Mouse (Mus musculus): ENCODE measurements around the gene Sema5a. TPM values are rescaled to one million over a fixed set of nuclear protein-coding genes. Genes with fewer than 3 reads are reported as not detected.

The Sema5a gene
- polyA plus RNA-seq, 1 experiment, result not detected

- Histone ChIP-seq H3K9me3 (ENCODE audit: control insufficient read depth, low read length) (no peaks in the 10 kb centered on the region), H3K36me3 (ENCODE audit: control insufficient read depth) (no peaks in the 10 kb centered on the region), H3K4me1 (ENCODE audit: control insufficient read depth) (no peaks in the 10 kb centered on the region), H3K27me3 (ENCODE audit: control insufficient read depth) (no peaks in the 10 kb centered on the region), H3K4me3 (replicated peaks) (no peak overlapping the region)
- TF ChIP-seq GATA1 (IDR thresholded peaks at IDR 0.05; ENCODE audit: low read length) (no peak), TAL1 (IDR thresholded peaks at IDR 0.05; ENCODE audit: low read length) (no peak)
Measured at GRCm38 (mm10) chr15:32545455-32545854, 300.8 kb downstream of the Sema5a start.

DNA sequence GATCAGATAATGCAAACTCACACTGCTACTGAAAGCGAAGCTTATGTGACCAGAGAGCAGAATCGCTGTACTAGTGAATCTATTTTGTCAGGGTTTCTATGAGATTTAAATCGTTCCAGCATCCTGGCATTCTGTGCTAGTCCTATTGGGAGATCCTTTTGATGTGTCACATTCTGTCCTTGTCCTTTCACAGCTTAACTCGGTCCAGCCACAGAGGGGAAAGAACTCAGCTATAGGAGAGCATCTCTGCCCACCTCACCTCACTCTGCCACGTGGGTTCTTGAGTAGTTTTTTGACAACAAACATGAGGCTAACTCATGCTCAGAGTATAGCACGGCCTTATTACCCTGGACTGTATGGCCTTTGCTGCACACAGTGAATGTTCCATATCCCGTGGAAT is 302.1 kb downstream of the Sema5a start:
- Histone ChIP-seq H3K4me3 (replicated peaks) (no peak overlapping the region), H3K4me1 (ENCODE audit: control insufficient read depth) (no peaks in the 10 kb centered on the region), H3K9me3 (ENCODE audit: control insufficient read depth, low read length) (no peaks in the 10 kb centered on the region), H3K36me3 (ENCODE audit: control insufficient read depth) (no peaks in the 10 kb centered on the region), H3K27me3 (ENCODE audit: control insufficient read depth) (no peaks in the 10 kb centered on the region)
- TF ChIP-seq GATA1 (IDR thresholded peaks at IDR 0.05; ENCODE audit: low read length), result no peak
- no peak for TF ChIP-seq TAL1 (IDR thresholded peaks at IDR 0.05; ENCODE audit: low read length)

- no peaks in the 10 kb centered on the region for H3K27me3 ChIP-seq (ENCODE audit: control insufficient read depth)
- H3K9me3 ChIP-seq (ENCODE audit: control insufficient read depth, low read length), result no peaks in the 10 kb centered on the region
- no peaks in the 10 kb centered on the region for H3K36me3 ChIP-seq (ENCODE audit: control insufficient read depth)
- H3K4me1 ChIP-seq (ENCODE audit: control insufficient read depth), result no peaks in the 10 kb centered on the region
- TF ChIP-seq GATA1 (IDR thresholded peaks at IDR 0.05; ENCODE audit: low read length) (no peak), TAL1 (IDR thresholded peaks at IDR 0.05; ENCODE audit: low read length) (no peak)
- no peak overlapping the region for H3K4me3 ChIP-seq (replicated peaks)
Measured at GRCm38 (mm10) chr15:32558925-32559324, 314.3 kb downstream of the Sema5a start.

GRCm38 (mm10) chr15:32562600-32562999 is 318.0 kb downstream of the Sema5a start:
- TF ChIP-seq GATA1 (IDR thresholded peaks at IDR 0.05; ENCODE audit: low read length), result no peak
- no peak for TF ChIP-seq TAL1 (IDR thresholded peaks at IDR 0.05; ENCODE audit: low read length)
- Histone ChIP-seq H3K9me3 (ENCODE audit: control insufficient read depth, low read length) (no peaks in the 10 kb centered on the region), H3K4me3 (replicated peaks) (no peak overlapping the region), H3K36me3 (ENCODE audit: control insufficient read depth) (no peaks in the 10 kb centered on the region), H3K4me1 (ENCODE audit: control insufficient read depth) (no peaks in the 10 kb centered on the region), H3K27me3 (ENCODE audit: control insufficient read depth) (no peaks in the 10 kb centered on the region)

DNA sequence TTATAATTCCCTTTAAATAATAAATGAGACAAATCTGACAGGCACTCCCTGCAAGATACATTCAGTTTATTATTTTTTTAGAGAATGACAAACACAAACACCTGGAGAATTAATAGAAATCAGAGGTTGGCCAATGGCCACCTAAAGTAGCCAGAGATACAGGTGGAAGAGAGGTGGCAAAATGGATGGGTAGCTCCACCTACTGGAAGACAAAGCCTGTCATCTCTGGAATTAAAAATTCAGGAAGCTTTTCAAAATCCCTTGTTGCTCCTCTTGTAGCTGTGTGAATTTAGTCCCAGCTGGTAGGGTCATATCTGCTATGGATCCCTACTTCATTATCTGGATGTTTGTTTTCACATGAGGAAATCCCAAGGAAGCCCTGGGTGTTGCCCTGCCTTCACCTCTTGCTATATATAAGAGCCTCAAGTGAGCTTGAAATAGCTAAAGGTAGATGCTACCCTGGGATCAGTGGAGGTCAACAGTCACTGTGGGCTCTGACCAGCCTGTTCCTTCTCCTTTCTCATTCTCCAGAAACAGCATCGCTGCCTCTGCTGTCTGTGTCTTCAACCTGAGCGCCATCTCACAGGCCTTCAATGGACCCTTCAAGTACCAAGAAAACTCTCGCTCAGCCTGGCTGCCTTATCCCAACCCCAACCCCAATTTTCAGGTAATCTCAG is 323.7 kb downstream of the Sema5a start:
- Histone ChIP-seq H3K27me3 (ENCODE audit: control insufficient read depth) (no peaks in the 10 kb centered on the region), H3K36me3 (ENCODE audit: control insufficient read depth) (no peaks in the 10 kb centered on the region), H3K4me3 (replicated peaks) (no peak overlapping the region), H3K9me3 (ENCODE audit: control insufficient read depth, low read length) (no peaks in the 10 kb centered on the region), H3K4me1 (ENCODE audit: control insufficient read depth) (no peaks in the 10 kb centered on the region)
- no peak for TF ChIP-seq GATA1 (IDR thresholded peaks at IDR 0.05; ENCODE audit: low read length)
- no peak for TF ChIP-seq TAL1 (IDR thresholded peaks at IDR 0.05; ENCODE audit: low read length)

- Histone ChIP-seq H3K27me3 (ENCODE audit: control insufficient read depth) (no peaks in the 10 kb centered on the region), H3K4me1 (ENCODE audit: control insufficient read depth) (no peaks in the 10 kb centered on the region), H3K9me3 (ENCODE audit: control insufficient read depth, low read length) (no peaks in the 10 kb centered on the region), H3K4me3 (replicated peaks) (no peak overlapping the region), H3K36me3 (ENCODE audit: control insufficient read depth) (no peaks in the 10 kb centered on the region)
- no peak for TF ChIP-seq GATA1 (IDR thresholded peaks at IDR 0.05; ENCODE audit: low read length)
- TF ChIP-seq TAL1 (IDR thresholded peaks at IDR 0.05; ENCODE audit: low read length), result no peak
Measured at GRCm38 (mm10) chr15:32568858-32569387, 324.3 kb downstream of the Sema5a start.

DNA sequence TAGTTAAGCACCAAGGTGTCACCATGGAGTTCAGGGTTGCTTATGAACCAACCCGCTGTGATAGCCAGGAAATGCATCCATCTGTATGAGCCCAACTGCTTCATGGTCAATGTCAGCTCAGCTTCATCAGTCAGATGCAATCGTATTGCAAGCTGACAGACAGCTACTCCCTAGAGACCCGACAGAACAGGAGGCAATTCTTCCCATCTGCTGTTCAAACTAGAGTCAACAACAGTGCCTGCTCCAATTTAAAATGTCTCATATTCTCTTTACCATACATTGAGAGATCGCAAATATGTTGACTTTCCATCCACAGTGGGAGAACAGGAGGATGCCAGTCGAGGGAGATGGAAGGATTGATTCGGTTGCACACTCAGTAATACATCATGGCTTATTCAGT is 329.7 kb downstream of the Sema5a start:
- Histone ChIP-seq H3K9me3 (ENCODE audit: control insufficient read depth, low read length) (no peaks in the 10 kb centered on the region), H3K36me3 (ENCODE audit: control insufficient read depth) (no peaks in the 10 kb centered on the region), H3K27me3 (ENCODE audit: control insufficient read depth) (no peaks in the 10 kb centered on the region), H3K4me3 (replicated peaks) (no peak overlapping the region), H3K4me1 (ENCODE audit: control insufficient read depth) (no peaks in the 10 kb centered on the region)
- TF ChIP-seq TAL1 (IDR thresholded peaks at IDR 0.05; ENCODE audit: low read length) (no peak), GATA1 (IDR thresholded peaks at IDR 0.05; ENCODE audit: low read length) (no peak)

DNA sequence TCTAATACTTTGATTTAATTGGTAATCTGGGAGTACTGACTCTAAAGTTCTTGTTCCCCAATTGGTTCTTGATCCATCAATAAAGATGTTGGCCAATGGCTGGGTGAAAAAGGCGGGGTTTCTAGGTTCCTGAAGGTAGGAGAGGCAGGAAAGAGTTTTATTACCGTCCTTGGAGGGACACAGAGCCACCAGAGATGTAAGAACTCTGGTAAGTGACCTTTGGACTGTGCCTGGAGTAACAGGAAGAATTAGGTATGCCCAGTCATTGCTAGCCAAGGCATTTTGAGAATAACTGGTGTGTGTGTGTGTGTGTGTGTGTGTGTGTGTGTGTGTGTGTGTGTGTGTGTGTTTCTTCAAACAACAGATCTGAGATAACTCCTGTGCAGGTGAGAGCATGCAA is 330.6 kb downstream of the Sema5a start:
- TF ChIP-seq GATA1 (IDR thresholded peaks at IDR 0.05; ENCODE audit: low read length) (no peak), TAL1 (IDR thresholded peaks at IDR 0.05; ENCODE audit: low read length) (no peak)
- H3K4me1 ChIP-seq (ENCODE audit: control insufficient read depth), result no peaks in the 10 kb centered on the region
- no peaks in the 10 kb centered on the region for H3K36me3 ChIP-seq (ENCODE audit: control insufficient read depth)
- H3K9me3 ChIP-seq (ENCODE audit: control insufficient read depth, low read length), result no peaks in the 10 kb centered on the region
- H3K4me3 ChIP-seq (replicated peaks), result no peak overlapping the region
- H3K27me3 ChIP-seq (ENCODE audit: control insufficient read depth), result no peaks in the 10 kb centered on the region

DNA sequence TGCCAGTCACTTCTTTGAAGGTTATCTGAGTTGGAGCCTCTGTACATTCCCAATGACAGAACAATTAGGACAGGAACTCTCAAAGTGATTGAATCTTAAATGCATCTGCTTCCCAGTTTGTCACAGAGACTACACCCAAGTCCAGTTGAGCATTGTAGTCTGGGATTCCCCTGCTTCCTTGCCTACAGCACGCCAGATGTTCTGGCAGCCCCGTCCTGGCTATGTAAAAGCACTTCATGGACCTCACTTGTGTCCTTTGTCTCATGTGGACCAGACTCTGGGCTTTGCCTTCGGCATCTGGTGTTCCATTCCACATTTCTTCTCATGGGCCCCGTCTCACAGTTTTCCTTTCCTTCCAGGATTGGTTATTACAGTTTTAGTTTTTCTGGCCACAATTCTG is 334.7 kb downstream of the Sema5a start:
- Histone ChIP-seq H3K9me3 (ENCODE audit: control insufficient read depth, low read length) (no peaks in the 10 kb centered on the region), H3K36me3 (ENCODE audit: control insufficient read depth) (no peaks in the 10 kb centered on the region), H3K4me3 (replicated peaks) (no peak overlapping the region), H3K4me1 (ENCODE audit: control insufficient read depth) (no peaks in the 10 kb centered on the region), H3K27me3 (ENCODE audit: control insufficient read depth) (no peaks in the 10 kb centered on the region)
- TF ChIP-seq GATA1 (IDR thresholded peaks at IDR 0.05; ENCODE audit: low read length), result no peak
- no peak for TF ChIP-seq TAL1 (IDR thresholded peaks at IDR 0.05; ENCODE audit: low read length)

GRCm38 (mm10) chr15:32590641-32591040 is 346.0 kb downstream of the Sema5a start:
- no peaks in the 10 kb centered on the region for H3K27me3 ChIP-seq (ENCODE audit: control insufficient read depth)
- H3K4me3 ChIP-seq (replicated peaks), result no peak overlapping the region
- TF ChIP-seq TAL1 (IDR thresholded peaks at IDR 0.05; ENCODE audit: low read length) (no peak), GATA1 (IDR thresholded peaks at IDR 0.05; ENCODE audit: low read length) (no peak)
- H3K9me3 ChIP-seq (ENCODE audit: control insufficient read depth, low read length), result no peaks in the 10 kb centered on the region
- H3K36me3 ChIP-seq (ENCODE audit: control insufficient read depth), result no peaks in the 10 kb centered on the region
- H3K4me1 ChIP-seq (ENCODE audit: control insufficient read depth), result no peaks in the 10 kb centered on the region
